Mouse (Mus musculus) cerebellum, adult (tissue): ENCODE data around the gene Ptgfr.
A peak's percentile ranks its signal among the peaks of the same experiment; 100 is the strongest.

Experiments
- ATAC-seq: cut with Nextera tagmentation; 2 replicates; pipeline ENCODE4 v1.9.2; 2017; ENCODE audit warnings: mild to moderate bottlenecking, moderate library complexity, mixed read lengths; ENCODE audit not compliant: insufficient number of reproducible peaks, low FRiP score, low TSS enrichment

Ptgfr gene

DNA sequence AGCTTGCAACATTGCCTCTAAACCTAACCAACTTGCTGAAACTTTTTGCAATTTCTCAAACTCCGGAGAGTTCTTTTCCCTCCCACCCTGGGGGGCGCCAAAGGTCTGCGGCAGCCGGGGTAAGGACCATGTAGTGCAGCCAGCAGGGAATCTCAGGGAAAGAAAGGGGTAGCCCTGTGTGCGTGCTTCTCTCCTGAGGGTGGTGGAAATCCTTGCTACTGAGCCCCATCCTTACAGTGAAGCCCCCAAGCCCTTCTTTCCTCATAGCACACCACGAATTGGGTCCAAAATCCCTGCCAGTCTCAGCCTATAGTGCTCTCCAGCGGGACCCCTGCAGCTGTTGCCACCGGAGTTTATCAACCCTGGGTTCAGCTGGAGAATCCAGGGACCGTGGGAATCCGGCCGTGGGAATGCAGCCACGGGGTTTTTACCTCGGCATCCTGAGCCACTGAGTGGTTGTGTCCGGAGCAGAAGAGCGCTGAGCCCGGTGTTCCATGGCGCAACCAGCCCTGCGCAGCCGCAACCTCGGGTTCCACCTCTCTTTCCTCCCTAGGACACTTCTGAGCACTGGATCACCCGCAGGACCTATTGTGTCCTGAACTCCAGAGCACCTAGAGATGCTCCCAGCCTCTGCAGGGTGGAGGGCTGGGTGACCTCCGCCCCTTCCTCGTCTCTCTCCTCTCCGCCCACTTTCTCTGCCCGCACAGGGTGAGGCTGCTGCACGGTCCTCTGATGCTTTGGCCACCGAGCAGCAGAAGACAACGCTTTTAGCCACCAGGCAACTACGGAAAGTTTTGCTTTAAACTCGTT, at the start of gene Ptgfr:
Gene Ptgfr, minus strand, starts transcription at position 760 of the 810 bp plus-strand sequence.
- ATAC-seq: no peak

DNA sequence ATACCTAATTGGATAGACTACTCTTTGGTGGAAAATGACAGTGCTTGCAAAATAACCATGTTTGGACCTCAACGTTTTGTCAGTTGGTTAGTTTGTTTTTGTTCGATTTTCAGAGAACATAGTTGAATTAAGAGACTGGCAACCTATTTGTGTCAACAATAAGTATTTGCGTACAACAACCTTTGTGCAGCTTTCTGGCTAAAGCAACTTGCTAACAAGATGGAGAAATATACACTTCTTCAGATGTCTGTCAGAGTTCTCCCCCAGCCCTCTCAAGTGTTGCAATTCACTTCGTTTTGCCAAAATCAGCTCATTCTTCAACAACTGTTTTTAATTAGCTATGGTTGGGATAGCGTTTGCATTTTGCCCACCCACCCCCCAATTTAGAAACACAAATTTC, 46.5 kb upstream of the Ptgfr start:
- ATAC-seq: no peak

DNA sequence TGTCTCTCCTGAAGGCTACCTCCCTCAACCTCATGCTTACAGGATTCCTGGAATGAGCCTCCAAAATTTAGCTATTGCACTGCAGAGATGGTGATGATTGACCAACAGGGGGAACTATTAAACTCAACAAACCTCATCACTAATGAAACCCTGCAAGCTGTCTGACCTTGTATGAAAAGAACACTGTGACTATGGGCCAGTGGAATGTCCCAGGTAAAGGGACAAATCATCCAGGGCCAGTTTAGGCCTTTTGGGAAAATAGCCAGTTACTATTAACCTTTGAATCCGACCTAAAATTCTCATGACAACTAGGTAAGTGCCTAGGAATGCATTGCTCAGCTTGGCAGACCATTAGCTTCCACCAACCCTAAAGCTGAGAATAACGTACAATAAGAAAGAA, 42.6 kb upstream of the Ptgfr start:
- ATAC-seq: no peak

DNA sequence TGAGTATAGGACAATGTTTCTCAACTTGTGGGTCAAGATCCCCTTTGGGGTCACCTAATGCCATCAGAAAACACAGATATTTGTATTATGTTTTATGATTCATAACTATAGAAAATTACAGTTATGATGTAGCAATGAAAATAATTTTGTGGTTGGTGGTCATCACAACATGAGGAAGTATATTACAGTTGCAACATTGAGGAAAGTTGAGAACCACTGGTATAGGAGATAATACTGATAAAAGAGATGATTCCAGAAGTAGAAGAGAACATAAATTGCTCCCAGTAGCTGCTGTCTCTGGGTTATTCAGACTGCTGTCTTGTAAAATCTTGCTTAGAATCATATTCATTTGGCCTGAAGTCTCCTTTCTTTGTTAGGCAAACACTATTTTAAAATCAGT, 31.5 kb upstream of the Ptgfr start:
- ATAC-seq: no peak

DNA sequence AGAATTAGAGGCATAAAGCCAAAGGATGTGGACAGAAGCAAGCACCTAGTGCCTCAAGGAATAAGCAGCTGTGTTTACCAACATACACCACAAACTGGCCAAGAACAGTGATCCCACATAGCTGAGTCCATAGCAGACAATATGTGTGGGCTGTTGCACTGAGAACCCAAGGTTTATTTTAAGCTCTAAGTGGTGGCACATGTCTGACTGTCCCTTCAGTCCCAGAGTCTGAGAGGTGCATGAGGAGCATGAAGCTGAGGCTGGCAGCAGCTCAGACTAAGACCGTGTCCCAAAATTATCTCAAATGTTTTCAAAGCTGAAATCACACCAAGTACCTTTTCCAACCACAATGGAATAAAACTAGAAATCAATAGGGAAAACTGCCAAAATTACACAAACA, 13.9 kb upstream of the Ptgfr start:
- ATAC-seq: no peak

DNA sequence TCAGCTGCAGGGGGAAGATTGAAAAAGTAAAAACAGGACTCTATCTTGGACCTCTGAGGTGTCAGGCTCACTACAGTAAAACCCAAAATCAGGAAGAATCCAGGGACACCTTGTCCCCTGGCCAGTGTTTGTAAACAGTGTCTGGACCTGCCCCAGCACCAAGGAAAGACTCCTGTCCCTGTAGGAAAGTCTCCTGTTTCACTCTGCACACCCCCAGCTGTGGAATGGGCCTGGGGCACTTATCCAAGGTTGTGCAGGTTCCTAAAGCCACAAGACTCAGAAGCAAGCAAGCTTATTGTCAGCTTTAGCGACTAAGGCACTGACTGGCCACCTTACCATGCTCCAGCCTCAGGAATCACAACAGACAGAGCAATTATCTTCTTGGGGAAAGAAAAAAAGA, 13.2 kb upstream of the Ptgfr start:
- no peak for ATAC-seq

DNA sequence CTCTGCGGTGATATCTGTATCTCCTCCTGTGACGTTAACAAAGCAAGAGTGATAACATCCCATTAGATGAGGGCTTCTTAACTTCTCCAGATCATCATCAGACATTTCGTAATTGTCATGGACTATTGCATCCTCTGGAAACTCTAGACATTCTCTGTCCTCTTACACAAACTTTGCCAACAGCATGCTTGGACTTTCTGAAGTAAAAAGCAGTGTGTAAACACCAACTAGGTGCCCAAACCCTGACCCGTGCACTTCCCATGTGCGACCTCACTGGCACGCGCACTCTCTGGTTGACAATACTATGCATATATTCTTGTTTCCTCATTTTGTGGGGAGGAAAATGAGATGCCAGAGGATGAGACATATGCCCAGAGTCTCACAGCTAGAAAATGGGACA, 8.9 kb upstream of the Ptgfr start:
- ATAC-seq: no peak

DNA sequence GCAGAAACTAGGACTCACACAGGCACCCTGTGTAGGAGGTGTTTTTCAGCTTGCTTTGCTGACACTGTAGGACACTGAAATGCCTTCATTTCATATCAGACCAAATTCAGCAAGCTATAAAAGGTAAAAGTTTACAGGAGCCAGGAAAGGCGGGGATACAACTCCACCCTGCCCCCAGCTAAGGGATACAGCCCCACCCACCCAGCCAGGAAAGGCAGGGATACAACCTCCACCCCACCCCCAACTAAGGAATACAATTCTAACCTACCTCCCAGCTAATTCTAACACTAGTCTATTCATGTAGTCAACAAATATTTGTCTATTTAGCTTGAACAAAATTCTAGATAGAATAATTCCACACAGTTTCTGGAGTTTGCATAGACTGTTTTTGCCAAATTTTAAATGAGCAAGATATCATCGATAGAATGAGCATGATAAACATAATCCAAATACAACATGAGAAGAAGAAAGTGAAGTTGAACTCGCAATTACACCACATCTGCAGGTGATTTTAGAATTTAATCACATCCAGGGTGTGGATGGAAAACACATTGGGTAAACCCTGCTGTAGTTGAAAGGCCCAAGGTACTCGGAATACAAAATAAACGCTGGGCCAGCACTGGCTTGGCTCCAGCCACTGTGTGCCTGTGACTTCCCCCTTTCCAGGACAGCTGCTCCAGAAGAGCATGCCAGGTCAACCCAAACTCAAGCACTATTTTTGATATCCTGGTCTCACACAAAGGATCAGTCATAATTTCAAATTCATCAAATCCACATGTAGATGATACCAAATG, 7.1 kb upstream of the Ptgfr start:
- no peak for ATAC-seq

DNA sequence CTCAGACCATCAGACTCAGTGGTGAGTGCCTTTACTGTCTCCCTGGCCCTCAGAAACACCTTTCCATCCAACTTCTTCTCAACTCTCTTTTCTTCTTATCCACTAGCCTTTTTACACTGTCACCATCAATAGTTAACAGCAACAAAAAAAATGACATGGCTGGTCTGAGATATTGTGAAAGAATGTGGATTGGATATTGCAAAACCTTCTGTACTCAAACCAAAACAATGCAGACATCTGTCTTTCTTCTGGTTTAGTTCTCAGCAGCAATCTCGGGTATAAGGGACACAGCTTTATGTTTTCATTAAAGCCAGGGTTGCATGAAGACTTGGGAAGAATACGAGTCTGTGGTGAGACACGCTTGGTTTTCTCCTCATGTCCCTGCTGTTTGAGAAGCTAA, 3.3 kb upstream of the Ptgfr start:
- ATAC-seq: no peak

DNA sequence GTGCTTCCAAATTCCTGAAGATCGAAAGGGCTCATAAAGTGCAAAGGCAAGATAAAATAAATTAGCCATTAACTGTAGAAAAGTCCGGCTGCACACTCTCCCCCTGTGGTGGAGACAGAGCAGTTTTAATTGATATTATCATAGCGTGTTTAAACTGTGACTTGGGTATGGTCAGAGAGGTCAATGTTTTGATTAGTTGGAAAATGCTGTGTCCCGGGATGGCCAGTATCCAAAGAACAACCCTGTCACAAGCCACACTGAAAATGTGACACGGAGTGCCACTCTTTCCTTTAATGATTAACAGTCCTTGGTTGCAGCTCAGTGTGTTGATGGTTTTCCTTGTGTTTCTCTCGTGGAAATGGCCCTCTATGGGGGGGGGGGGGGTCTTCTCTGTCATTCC, 942 bp upstream of the Ptgfr start:
- ATAC-seq: no peak

DNA sequence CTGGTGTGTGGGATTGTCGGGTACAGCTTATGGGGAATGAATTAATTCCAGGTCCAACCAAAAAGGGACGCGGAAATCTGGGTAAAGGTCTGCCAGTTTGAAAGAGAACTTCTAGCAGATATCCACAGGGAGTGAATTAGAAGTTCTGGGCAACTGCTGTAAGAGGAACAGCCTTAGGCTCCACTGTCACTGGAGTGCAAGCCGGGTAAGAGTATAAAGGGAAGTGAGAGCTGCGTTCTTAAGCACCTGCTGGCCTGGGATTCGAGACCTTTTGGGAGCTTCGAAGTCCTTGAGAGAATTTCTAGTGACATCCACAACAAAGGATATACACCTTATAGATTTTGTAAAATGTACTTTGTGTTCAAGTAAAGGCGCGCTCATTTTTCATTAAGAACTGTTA, 319 bp upstream of the Ptgfr start:
- ATAC-seq: no peak

DNA sequence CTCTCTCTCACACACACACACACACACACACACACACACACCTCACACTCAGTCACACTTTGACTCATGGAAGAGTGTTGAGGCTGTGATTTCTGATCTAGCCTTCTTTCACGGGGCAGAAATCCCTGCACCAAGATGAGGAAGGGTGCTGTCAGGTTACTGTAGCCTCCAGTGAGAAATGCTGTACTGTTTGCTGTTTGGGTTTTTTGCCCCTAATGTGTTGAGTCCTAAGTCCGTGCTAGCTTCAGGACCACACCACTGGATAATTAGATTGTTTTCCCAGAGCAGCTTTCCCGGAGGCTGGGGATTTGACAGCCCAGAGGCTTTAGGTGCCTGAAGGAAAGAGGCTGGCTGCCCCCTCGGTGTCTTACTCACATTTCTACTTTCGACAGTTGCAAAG, 979 bp downstream of the Ptgfr start:
- no peak for ATAC-seq

DNA sequence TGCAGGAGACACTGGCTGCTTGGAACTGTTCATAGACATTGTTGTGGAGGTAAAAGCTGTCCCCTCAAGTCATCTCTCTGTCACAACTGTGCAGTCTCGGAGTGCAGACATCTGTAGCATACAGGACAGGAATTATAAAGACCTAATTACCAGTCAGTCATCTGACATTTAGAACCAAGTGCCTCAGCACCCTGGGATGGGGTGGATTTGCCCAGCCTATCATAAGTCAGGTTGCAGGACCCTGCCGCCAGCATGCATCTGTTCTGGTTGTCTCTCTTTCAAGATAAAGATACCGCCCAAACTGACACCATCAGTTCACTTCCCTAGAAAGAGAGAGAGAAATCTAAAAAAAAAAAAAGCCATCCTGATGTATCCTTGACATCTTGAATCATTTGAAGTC, 1.6 kb downstream of the Ptgfr start:
- no peak for ATAC-seq

DNA sequence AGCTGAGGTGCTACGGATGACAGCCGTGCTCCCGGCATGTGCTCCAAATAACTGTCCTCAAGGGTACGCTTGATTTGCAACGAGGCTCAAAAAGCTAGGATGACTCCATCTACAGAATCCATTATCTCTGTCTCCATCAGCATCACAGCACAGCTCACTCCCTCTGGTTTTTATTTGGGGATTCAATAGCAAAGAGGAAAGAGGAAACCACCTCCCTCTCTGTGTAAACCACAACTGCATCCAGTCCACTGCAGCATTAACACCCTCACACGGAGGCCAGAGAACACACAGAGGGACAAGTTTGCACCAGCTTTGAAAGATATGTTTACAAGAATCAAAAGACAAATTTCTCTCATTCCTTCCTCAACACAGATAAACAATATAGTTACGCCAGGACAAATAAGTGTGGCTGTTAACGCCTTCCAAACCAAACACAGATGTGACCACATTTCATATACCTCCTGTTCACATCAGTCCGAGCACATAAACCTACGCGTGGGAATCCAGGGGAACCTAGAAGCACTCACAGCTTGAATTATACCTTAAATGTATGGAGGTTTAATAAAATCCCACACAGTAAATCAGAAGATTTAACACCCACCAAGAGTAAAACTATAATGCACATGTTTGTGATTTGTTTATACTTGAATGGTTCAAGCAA, 9.3 kb downstream of the Ptgfr start:
- ATAC-seq: no peak

DNA sequence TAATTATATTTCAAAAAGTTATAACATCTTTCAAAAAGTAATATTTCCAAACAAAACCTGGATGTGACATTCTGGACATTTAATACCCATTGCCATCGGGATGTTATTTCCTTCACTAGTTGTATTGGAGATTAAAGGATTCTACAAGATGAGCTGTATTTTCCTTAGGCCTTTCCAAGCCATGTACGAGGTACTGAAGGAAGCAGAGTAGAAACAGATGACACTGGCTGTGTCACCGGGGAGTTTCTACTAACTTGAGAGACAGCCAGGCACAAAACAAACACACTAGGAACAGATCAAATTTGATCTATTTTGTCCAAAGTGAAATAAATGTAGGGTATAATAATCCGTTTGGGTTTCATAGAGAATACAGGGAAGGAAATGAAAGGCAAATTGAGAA, 17.6 kb downstream of the Ptgfr start:
- ATAC-seq: no peak

DNA sequence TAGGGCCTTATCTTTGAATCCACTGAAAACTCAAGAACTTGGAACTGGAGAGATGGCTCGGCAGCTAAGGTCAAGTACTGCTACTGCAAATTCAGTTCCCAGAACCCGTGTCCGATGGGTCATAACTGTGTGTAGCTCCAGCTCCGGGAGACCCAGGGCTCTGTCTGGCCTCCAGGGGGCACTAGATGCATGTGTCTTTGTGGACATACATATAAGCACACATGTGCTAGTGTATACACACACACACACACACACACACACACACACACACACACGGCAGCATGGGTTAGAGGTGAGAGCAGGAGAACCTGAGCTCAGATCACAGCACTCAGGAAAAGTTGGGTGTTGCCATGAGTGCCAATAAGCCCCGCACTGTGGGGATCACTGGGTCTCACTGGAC, 19.2 kb downstream of the Ptgfr start:
- ATAC-seq: no peak

DNA sequence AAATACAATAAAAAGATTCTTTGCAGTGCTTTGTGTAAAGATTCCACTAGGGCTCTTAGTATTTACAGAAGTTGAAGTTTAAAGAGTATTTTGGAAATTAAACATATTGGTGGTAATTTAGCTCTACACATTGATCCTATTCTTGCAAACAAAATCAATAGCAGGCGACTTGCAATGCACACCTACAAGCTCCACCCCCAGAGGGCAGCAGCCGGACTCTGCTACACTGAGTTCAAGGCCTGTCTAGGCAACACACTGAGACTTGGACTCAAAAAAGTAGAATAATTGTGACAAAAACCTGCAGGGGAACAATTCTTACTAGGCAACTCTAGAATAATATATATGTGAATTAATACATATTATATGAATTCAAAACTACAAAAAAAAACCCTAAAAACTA, 28.8 kb downstream of the Ptgfr start:
- no peak for ATAC-seq

DNA sequence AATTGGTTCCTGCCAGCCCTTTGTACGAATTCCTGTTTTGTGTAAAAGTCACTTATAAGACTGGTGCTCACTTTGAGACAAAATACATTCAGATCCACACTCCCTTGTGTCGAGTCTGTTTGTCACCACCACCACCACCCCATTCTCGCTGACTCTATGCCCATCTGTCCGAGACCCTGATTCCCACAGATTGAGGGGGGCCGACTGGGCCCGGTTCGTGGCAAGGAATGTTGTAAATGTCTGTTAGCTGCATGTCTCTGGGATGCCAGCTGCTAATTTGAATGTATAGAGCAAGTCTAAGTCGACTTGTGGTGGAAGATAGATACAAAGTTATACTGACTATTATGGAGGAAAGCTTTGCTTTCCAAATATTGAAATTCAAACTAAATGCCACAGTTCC, 48.8 kb downstream of the Ptgfr start:
- no peak for ATAC-seq

DNA sequence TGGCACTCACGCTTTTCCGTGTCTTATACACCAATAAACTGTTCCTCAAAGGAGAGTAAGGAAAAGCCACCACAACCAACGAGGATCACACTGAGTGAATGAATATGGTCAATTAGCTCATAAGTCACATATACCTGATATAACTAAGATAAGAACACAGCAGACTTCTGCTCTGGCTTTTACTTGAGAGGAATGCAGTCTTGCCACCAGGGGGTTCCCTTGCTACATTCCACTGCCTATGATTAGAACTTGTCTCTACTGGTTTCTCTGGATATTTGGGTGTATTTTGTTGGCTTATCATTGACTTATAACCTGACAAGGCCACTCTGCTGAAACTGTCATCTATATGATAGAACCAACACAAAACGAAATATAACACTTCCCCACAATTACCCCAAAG, 62.3 kb downstream of the Ptgfr start:
- no peak for ATAC-seq

DNA sequence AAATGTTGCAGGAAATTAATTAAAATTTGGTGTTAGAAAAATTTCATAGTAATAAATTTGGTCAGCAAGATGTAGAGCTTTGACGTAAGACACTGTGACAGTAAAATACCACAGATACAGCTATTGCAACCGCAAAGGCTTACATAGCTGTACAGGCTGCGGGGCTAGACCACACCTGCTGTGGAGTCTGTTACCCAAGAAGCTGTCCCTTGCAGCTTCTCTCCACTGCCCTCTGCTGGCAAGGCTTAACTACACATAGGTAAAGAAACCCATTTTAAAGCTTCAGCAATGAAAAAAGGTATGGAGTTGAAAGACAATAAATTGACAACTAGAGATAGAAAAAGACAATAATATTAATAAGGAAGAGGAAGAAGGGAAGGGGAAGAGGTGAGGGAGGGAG, 66.4 kb downstream of the Ptgfr start:
- peak; percentile 61; the same call in 1 of the 2 replicates for ATAC-seq

DNA sequence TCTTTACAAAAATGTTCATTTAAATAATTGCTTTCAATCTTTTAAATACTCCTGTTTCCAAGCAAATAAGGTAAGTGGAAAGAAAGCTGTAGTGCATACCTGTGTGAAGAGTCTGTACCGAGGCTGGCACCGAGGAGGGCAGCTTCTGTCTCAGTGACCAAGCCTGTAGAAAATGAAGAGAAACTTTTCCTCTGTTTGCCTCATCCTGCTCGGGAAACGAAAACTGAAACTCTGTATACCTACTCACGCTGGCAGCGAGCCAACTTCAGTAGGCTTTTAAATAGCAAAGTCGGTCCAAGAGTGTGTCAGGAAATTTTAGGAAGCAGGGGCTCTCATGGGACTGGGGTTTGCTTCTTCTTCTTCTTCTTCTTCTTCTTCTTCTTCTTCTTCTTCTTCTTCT, 87.7 kb downstream of the Ptgfr start, which contains the start of gene Ifi44:
Gene Ifi44, minus strand, starts transcription at position 224 of the 400 bp plus-strand sequence.
- no peak for ATAC-seq
